Mouse (Mus musculus): ENCODE measurements at regions not wholly inside any gene's neighbourhood (a gene's known extent, or its start where the extent isn't known, plus 50 kb on each side); places are given as distances from the start of the nearest gene placed in this dataset.

GRCm38 (mm10) chr14:102621546-102621945 lies 360.9 kb downstream of the Kctd12 start:
- no peak for DNase-seq (ENCODE audit: low spot score in 2 of 2)

GRCm38 (mm10) chr14:102619056-102619455 lies 363.4 kb downstream of the Kctd12 start:
- DNase-seq (ENCODE audit: low spot score in 2 of 2) = no peak

GRCm38 (mm10) chr14:102615588-102616309 lies 366.7 kb downstream of the Kctd12 start:
- DNase-seq (ENCODE audit: low spot score in 2 of 2) = no peak

GRCm38 (mm10) chr14:102606055-102606454 lies 376.4 kb downstream of the Kctd12 start:
- DNase-seq (ENCODE audit: low spot score in 2 of 2) = no peak

GRCm38 (mm10) chr14:102594850-102595249 lies 387.6 kb downstream of the Kctd12 start:
- no peak for DNase-seq (ENCODE audit: low spot score in 2 of 2)

GRCm38 (mm10) chr14:102553781-102554180 lies 428.7 kb downstream of the Kctd12 start:
- no peak for DNase-seq (ENCODE audit: low spot score in 2 of 2)

GRCm38 (mm10) chr14:102552598-102552997 lies 429.8 kb downstream of the Kctd12 start:
- no peak for DNase-seq (ENCODE audit: low spot score in 2 of 2)

- DNase-seq (ENCODE audit: low spot score in 2 of 2) = no peak
Observed at GRCm38 (mm10) chr14:102524894-102525577, 457.4 kb downstream of the Kctd12 start.

- DNase-seq (ENCODE audit: low spot score in 2 of 2) = no peak
Observed at GRCm38 (mm10) chr14:102516765-102517164, 465.7 kb downstream of the Kctd12 start.

GRCm38 (mm10) chr14:102514527-102514926 lies 467.9 kb downstream of the Kctd12 start:
- no peak for DNase-seq (ENCODE audit: low spot score in 2 of 2)

GRCm38 (mm10) chr14:102512651-102513050 lies 469.8 kb downstream of the Kctd12 start:
- no peak for DNase-seq (ENCODE audit: low spot score in 2 of 2)

GRCm38 (mm10) chr14:102511691-102512383 lies 470.6 kb downstream of the Kctd12 start:
- DNase-seq (ENCODE audit: low spot score in 2 of 2) = no peak

- peak; percentile 38 to 73 for DNase-seq (ENCODE audit: low spot score in 2 of 2)
Observed at GRCm38 (mm10) chr14:102510387-102510786, 472.1 kb downstream of the Kctd12 start.

- no peak for DNase-seq (ENCODE audit: low spot score in 2 of 2)
Observed at GRCm38 (mm10) chr14:102505696-102506321, 476.6 kb downstream of the Kctd12 start.

- DNase-seq (ENCODE audit: low spot score in 2 of 2) = no peak
Observed at GRCm38 (mm10) chr14:102497179-102497578, 485.3 kb downstream of the Kctd12 start.

- DNase-seq (ENCODE audit: low spot score in 2 of 2) = no peak
Observed at GRCm38 (mm10) chr14:102492376-102492775, 490.1 kb downstream of the Kctd12 start.

GRCm38 (mm10) chr14:102491205-102491604 lies 491.2 kb downstream of the Kctd12 start:
- DNase-seq (ENCODE audit: low spot score in 2 of 2) = no peak

GRCm38 (mm10) chr14:102477162-102477561 lies 505.3 kb downstream of the Kctd12 start:
- DNase-seq (ENCODE audit: low spot score in 2 of 2) = no peak

GRCm38 (mm10) chr14:102469326-102469725 lies 513.1 kb downstream of the Kctd12 start:
- no peak for DNase-seq (ENCODE audit: low spot score in 2 of 2)

- no peak for DNase-seq (ENCODE audit: low spot score in 2 of 2)
Observed at GRCm38 (mm10) chr14:102461001-102461400, 521.4 kb downstream of the Kctd12 start.

- no peak for DNase-seq (ENCODE audit: low spot score in 2 of 2)
Observed at GRCm38 (mm10) chr14:102439738-102440137, 542.7 kb downstream of the Kctd12 start.
